Mouse (Mus musculus) lung, postnatal 0 days (tissue): Measurements from ENCODE around the gene Casp3. TPM values are rescaled to one million over a fixed set of nuclear protein-coding genes. Genes with fewer than 3 reads are reported as not detected.

Experiments used
- ATAC-seq: fragments of 200-750 bp; cut with Nextera tagmentation; 2 replicates; pipeline ENCODE4 v1.8.0; 2017; ENCODE audit warnings: moderate library complexity
- DNase-seq: peaks from one replicate; pipeline ENCODE4 v3.0.0-alpha.2; 2016; ENCODE audit warnings: low spot score
- H3K27ac ChIP-seq: fragments of 300-500 bp; sonication (generic); 2 replicates; pipeline ENCODE4 v1.5.1; 2014; ENCODE audit warnings: antibody characterized with exemption, mild to moderate bottlenecking, low read length, mixed read lengths
- H3K27me3 ChIP-seq: fragments of 300-500 bp; sonication (generic); replicated peaks from 2 replicates; pipeline ENCODE4 v1.6.1; 2014; ENCODE audit warnings: low read length, mixed read lengths; ENCODE audit not compliant: insufficient read depth
- H3K36me3 ChIP-seq: fragments of 300-500 bp; sonication (generic); 2 replicates; pipeline ENCODE4 v1.6.1; 2014; ENCODE audit warnings: low read length, mixed read lengths; ENCODE audit not compliant: insufficient read depth
- H3K4me1 ChIP-seq: fragments of 300-500 bp; sonication (generic); 2 replicates; pipeline ENCODE4 v1.6.1; 2014; ENCODE audit warnings: antibody characterized with exemption, low read depth, low read length, mixed read lengths; ENCODE audit not compliant: insufficient read depth
- H3K4me2 ChIP-seq: fragments of 300-500 bp; sonication (generic); replicated peaks from 2 replicates; pipeline ENCODE4 v1.6.1; 2014; ENCODE audit warnings: low read depth, mild to moderate bottlenecking, low read length, moderate library complexity, mixed read lengths
- H3K4me3 ChIP-seq: fragments of 300-500 bp; sonication (generic); 2 replicates; pipeline ENCODE4 v1.5.1; 2014; ENCODE audit warnings: low read depth, low read length
- H3K9ac ChIP-seq: fragments of 300-500 bp; sonication (generic); replicated peaks from 2 replicates; pipeline ENCODE4 v1.6.1; 2014; ENCODE audit warnings: low read depth, mild to moderate bottlenecking
- H3K9me3 ChIP-seq: fragments of 300-500 bp; sonication (generic); 2 replicates; pipeline ENCODE4 v1.6.1; 2016; ENCODE audit warnings: low read length, mixed read lengths
- CTCF ChIP-seq: IDR thresholded peaks from 2 replicates; pipeline ENCODE4 v1.5.1; 2016; ENCODE audit warnings: antibody characterized with exemption, mild to moderate bottlenecking
- EP300 ChIP-seq: IDR thresholded peaks from 2 replicates; pipeline ENCODE4 v1.6.1; 2016; ENCODE audit warnings: antibody characterized with exemption, mild to moderate bottlenecking, control low read depth
- WGBS: fragments of 180-500 bp; shearing (Covaris S2); extraction: QIAGEN DNeasy Blood & Tissue Kit; methylation state at CpG from one replicate; pipeline ENCODE4 v1.1.7; 2014; 5-methylcytosine and 5-hydroxymethylcytosine counted together
- polyA plus RNA-seq: library from polyadenylated mRNA; unstranded; fragments of >200 nt; fragmentation: Nextera tagmentation; extraction: Ambion mirVana; gene quantifications from 2 replicates; pipeline ENCODE4 v1.2.1, GENCODE M21; 2015

The Casp3 gene
- polyA plus RNA-seq, 1 experiment from 2014 or later = 27.6 TPM

DNA sequence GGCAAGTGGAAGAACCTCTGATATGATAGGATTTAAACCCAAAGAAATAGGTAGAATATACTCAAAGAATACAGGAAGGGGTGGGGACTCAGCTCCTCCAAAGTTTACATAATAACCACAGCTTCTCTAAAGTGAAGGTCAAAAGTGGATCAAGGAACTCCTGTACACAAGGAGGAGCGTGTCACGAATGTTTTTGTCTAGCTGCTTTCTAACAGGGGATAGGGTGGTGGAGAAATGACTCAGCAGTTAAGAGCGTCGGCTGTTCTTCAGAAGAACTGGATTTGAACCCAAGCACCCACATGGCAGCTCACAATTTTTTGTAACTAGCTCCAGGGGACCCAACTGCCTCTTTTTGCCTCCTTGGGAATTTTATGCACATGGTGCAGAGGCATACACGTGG is 22.8 kb downstream of the Casp3 start:
- H3K4me3 ChIP-seq = no peak overlapping the region
- no peak for TF ChIP-seq EP300
- H3K36me3 ChIP-seq = peaks cover 16% of the 10 kb centered on the region; the same call in 1 of the 2 replicates
- no peak overlapping the region for H3K27ac ChIP-seq
- DNase-seq (peak; percentile 58), ATAC-seq (peak; percentile 72)
- H3K4me1 ChIP-seq = no peaks in the 10 kb centered on the region
- H3K9me3 ChIP-seq = no peaks in the 10 kb centered on the region
- H3K9ac ChIP-seq = no peak overlapping the region
- H3K27me3 ChIP-seq = no peaks in the 10 kb centered on the region
- 55% methylated on average over 5 of the region's 5 CpGs for WGBS
- H3K4me2 ChIP-seq = no peak overlapping the region

DNA sequence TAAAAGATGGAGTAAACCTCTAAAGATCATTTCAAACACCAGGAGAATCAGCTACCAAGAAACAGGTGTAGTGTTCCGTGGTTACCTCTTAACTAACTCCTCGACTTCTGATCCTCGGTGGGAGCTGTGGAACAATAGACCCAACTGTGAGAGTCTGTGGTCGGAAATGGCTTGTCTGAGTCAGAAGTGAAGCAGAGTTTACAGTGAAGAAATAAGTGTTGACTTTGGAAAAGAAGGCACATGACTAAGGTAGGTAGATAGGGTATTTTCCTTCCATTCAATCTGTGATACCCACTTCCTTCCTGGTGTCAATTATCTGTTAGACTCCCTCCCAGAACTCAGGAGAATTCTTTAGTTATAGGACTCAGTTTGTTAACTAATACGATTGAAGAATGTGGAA is 24.2 kb downstream of the Casp3 start:
- DNase-seq (no peak), ATAC-seq (no peak)
- H3K9ac ChIP-seq = no peak overlapping the region
- WGBS = 53% methylated on average over 5 of the region's 5 CpGs
- H3K9me3 ChIP-seq = no peaks in the 10 kb centered on the region
- H3K27me3 ChIP-seq = no peaks in the 10 kb centered on the region
- H3K36me3 ChIP-seq = 0 out of 2 replicates have a peak, but pooled peaks cover 5% of the 10 kb centered on the region
- no peak overlapping the region for H3K4me3 ChIP-seq
- no peak overlapping the region for H3K27ac ChIP-seq
- no peaks in the 10 kb centered on the region for H3K4me1 ChIP-seq
- TF ChIP-seq CTCF (no peak), EP300 (no peak)
- no peak overlapping the region for H3K4me2 ChIP-seq

DNA sequence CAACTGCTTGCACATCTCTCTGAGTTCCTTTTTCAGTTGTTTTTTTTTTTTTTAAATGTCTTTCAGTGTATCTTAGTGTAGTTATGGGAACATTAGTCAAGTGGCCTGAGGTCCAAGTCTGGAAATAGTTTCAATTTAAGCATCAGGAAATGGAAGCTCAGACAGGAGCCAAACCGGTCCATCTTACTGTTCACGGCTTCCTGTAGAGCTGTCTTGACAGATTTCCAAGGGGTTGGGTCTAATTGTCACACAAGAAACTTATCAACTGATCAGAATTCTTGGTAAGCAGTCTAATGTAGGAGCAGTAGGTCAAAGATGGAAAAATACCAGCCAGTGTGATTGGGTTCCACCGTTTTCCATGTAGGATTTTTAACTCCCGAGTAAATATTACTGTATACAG is 31.3 kb downstream of the Casp3 start:
- H3K4me3 ChIP-seq = no peak overlapping the region
- no peak overlapping the region for H3K27ac ChIP-seq
- no peaks in the 10 kb centered on the region for H3K9me3 ChIP-seq
- 56% methylated on average over 4 of the region's 4 CpGs for WGBS
- H3K36me3 ChIP-seq = no peaks in the 10 kb centered on the region
- no peaks in the 10 kb centered on the region for H3K4me1 ChIP-seq
- no peak overlapping the region for H3K9ac ChIP-seq
- no peak for TF ChIP-seq CTCF
- TF ChIP-seq EP300 = no peak
- ATAC-seq (no peak), DNase-seq (peak; percentile 35)
- H3K4me2 ChIP-seq = no peak overlapping the region
- H3K27me3 ChIP-seq = no peaks in the 10 kb centered on the region

DNA sequence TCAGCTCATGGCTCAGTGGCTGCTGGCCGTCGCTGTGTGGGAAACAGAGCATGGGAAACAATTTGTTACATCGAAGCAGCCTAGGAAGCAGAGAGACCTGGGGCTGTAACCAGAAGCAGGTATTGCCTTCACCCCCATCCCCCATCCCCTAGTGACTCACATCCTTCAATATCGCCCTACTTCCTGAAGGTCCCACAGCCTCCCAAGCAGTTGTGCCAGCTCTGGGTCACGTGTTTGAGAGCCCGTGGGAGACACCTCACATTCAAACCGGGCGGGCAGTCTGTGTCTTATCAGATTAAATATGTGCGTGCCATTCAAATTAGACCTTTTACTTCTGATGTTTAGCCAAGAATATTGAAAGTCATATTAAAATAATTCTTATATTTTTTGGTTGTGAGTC is 34.8 kb downstream of the Casp3 start:
- Histone ChIP-seq H3K36me3 (no peaks in the 10 kb centered on the region), H3K4me1 (no peaks in the 10 kb centered on the region), H3K9ac (no peak overlapping the region), H3K27me3 (no peaks in the 10 kb centered on the region), H3K4me3 (no peak overlapping the region), H3K27ac (no peak overlapping the region), H3K4me2 (no peak overlapping the region), H3K9me3 (no peaks in the 10 kb centered on the region)
- WGBS = 52% methylated on average over 9 of the region's 9 CpGs
- ATAC-seq (peak; percentile 79), DNase-seq (peak; percentile 44)
- no peak for TF ChIP-seq EP300
- no peak for TF ChIP-seq CTCF

DNA sequence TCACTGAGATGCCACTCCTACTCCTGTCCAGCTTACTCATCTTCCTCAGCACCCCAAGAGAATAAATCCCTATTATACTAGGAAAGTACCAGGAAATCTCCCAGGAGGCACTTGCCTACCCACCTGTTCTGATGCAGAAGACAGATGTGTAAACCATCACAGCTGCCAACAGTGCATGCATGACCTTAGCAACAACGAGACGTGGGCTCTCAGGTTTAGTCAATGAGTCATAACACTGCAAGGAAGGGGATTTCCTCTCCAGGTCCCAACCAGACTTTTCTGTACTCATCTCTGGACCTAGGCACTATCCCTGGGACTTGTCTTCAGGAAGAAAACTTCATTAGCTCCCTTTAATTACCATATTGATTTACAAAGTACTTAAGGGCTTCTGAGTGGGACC is 38.8 kb downstream of the Casp3 start:
- no peak for TF ChIP-seq EP300
- TF ChIP-seq CTCF = no peak
- Histone ChIP-seq H3K27me3 (no peaks in the 10 kb centered on the region), H3K4me3 (no peak overlapping the region), H3K36me3 (no peaks in the 10 kb centered on the region), H3K27ac (no peak overlapping the region), H3K4me2 (no peak overlapping the region), H3K9me3 (no peaks in the 10 kb centered on the region), H3K4me1 (no peaks in the 10 kb centered on the region), H3K9ac (no peak overlapping the region)
- DNase-seq = no peak
- WGBS = 55% methylated on average over 2 of the region's 2 CpGs
- no peak for ATAC-seq

DNA sequence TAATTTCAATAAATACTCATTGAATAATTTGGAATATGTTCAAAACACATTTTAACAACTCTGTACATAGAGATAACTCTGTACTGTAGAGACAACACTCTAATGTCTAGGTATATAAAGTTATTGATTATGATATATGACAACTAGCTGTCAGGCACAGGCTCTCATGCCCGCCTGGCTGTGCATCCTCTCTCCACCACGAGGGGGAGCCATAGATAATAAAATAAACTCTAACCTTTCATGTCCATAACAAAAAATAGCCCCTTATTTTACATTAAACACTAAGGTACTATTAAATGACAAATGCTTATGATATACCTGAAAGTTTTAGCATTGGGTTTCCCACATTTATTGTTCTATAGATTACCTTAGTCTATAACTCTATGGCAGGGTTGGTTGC is 54.4 kb downstream of the Casp3 start:
- TF ChIP-seq CTCF = peak; percentile 86
- TF ChIP-seq EP300 = peak; percentile 14; the same call in 1 of the 2 replicates
- Histone ChIP-seq H3K27ac (no peak overlapping the region), H3K4me2 (no peak overlapping the region), H3K36me3 (no peaks in the 10 kb centered on the region), H3K27me3 (no peaks in the 10 kb centered on the region), H3K9me3 (no peaks in the 10 kb centered on the region; the same call in 1 of the 2 replicates), H3K9ac (no peak overlapping the region), H3K4me3 (no peak overlapping the region), H3K4me1 (no peaks in the 10 kb centered on the region)
- WGBS = 0% methylated on average over 2 of the region's 2 CpGs
- ATAC-seq (no peak), DNase-seq (peak; percentile 65)
